In the genomic region with DNA sequence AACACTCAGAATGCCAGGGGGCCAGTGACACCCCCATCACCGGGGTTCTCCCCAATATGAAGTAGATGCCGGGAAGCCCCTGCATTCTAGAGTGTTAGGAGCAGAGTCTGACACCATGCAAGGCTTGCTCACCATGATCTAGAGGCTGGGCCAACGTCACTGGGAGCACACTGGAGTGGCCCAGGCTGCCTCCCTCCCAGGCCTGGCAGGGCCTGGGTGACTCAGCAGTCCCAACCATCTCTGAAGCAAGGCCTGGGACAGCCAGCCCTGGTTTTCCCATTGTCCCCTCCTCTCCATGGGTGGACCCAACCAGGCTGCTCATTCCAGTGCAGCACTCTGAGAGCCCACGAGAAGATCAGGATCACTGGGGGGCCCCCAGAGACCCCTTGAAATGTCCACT, we compare ENCODE assay signal across 12 mouse cellular contexts. TPM values are rescaled to one million over a fixed set of nuclear protein-coding genes. Genes with fewer than 3 reads are reported as not detected.
DNase-seq lines count a peak whose midpoint lies in the region; ATAC-seq and TF ChIP-seq lines count a peak whose summit lies in the region.
"Had no signal": no experiment of that assay in that cellular context is flagged by ENCODE, and none has a peak within 500 bp of the region (broad histone marks: within the 10 kb centered on the region; RNA-seq: fewer than 3 reads in every experiment).

No protein-coding gene starts in this region.

- no peaks in the 10 kb centered on the region for H3K36me3 ChIP-seq in forebrain, embryonic 15.5 days
- H3K36me3 ChIP-seq in midbrain, embryonic 14.5 days (ENCODE audit: control insufficient read depth, insufficient read depth, low read length), result no peaks in the 10 kb centered on the region
- H3K36me3 ChIP-seq in intestine, postnatal 0 days (ENCODE audit: control insufficient read depth, insufficient read depth), result no peaks in the 10 kb centered on the region
- H3K36me3 ChIP-seq: heart, embryonic 12.5 days; lung, embryonic 15.5 days had no signal

- WGBS in forebrain, embryonic 15.5 days, result 28% methylated on average over 4 of the region's 4 CpGs
- 23% methylated on average over 4 of the region's 4 CpGs for WGBS in midbrain, embryonic 14.5 days
- 57% methylated on average over 4 of the region's 4 CpGs for WGBS in intestine, postnatal 0 days

- peak; percentile 18; the same call in 1 of the 2 replicates for ATAC-seq in forebrain, embryonic 15.5 days (replicated peaks)
- ATAC-seq in midbrain, embryonic 14.5 days (ENCODE audit: low FRiP score, low TSS enrichment), result no peak; the same call in 1 of the 2 replicates
- ATAC-seq in intestine, postnatal 0 days, result no peak

- H3K9me3 ChIP-seq in forebrain, embryonic 15.5 days, result no peaks in the 10 kb centered on the region
- no peaks in the 10 kb centered on the region for H3K9me3 ChIP-seq in midbrain, embryonic 14.5 days (ENCODE audit: control insufficient read depth, low read length)
- H3K9me3 ChIP-seq in intestine, postnatal 0 days (ENCODE audit: control insufficient read depth), result no peaks in the 10 kb centered on the region
- H3K9me3 ChIP-seq: heart, embryonic 12.5 days; lung, embryonic 15.5 days had no signal

- H3K4me2 ChIP-seq in forebrain, embryonic 15.5 days (replicated peaks), result no peak overlapping the region
- peak overlapping the region; percentile 38 for H3K4me2 ChIP-seq in midbrain, embryonic 14.5 days (ENCODE audit: low read length)
- no peak overlapping the region for H3K4me2 ChIP-seq in intestine, postnatal 0 days (replicated peaks; ENCODE audit: low read depth)
- H3K4me2 ChIP-seq: lung, embryonic 15.5 days had no signal

- H3K4me1 ChIP-seq in forebrain, embryonic 15.5 days, result peaks cover 38% of the 10 kb centered on the region
- peaks cover 52% of the 10 kb centered on the region for H3K4me1 ChIP-seq in midbrain, embryonic 14.5 days (ENCODE audit: control insufficient read depth, insufficient read depth, low read length)
- no peaks in the 10 kb centered on the region for H3K4me1 ChIP-seq in intestine, postnatal 0 days (replicated peaks; ENCODE audit: control insufficient read depth, insufficient read depth, low read length)

- peak; percentile 57 for DNase-seq in cerebellum, adult 8-10 months
- DNase-seq in cerebellum, postnatal 4 days (ENCODE audit: low spot score in 2 of 2), result no peak
- peak; percentile 16 for DNase-seq in adipocyte (ENCODE audit: low spot score)
- DNase-seq in midbrain, embryonic 14.5 days, result peak; percentile 35
- DNase-seq in frontal cortex, postnatal 36 days (ENCODE audit: low spot score in 2 of 2), result no peak
- no peak for DNase-seq in heart, adult 8-10 months (ENCODE audit: low spot score)

- H3K4me3 ChIP-seq in forebrain, embryonic 15.5 days, result no peak overlapping the region
- H3K4me3 ChIP-seq in midbrain, embryonic 14.5 days (replicated peaks; ENCODE audit: low read depth, low read length), result no peak overlapping the region
- H3K4me3 ChIP-seq in intestine, postnatal 0 days (ENCODE audit: low read depth, low read length), result no peak overlapping the region
- H3K4me3 ChIP-seq: erythroblast, embryonic 14.5 days; heart, embryonic 12.5 days; lung, embryonic 15.5 days had no signal

- H3K9ac ChIP-seq in forebrain, embryonic 15.5 days (replicated peaks), result no peak overlapping the region
- peak overlapping the region; percentile 29; the same call in 1 of the 2 replicates for H3K9ac ChIP-seq in midbrain, embryonic 14.5 days (replicated peaks; ENCODE audit: low read length)
- H3K9ac ChIP-seq in intestine, postnatal 0 days (ENCODE audit: low read depth, low read length), result no peak overlapping the region
- H3K9ac ChIP-seq: heart, embryonic 12.5 days; lung, embryonic 15.5 days had no signal

- no peaks in the 10 kb centered on the region for H3K27me3 ChIP-seq in forebrain, embryonic 15.5 days
- H3K27me3 ChIP-seq in midbrain, embryonic 14.5 days (ENCODE audit: control insufficient read depth, insufficient read depth, low read length), result no peaks in the 10 kb centered on the region
- H3K27me3 ChIP-seq in intestine, postnatal 0 days (replicated peaks; ENCODE audit: control insufficient read depth, insufficient read depth, low read length), result 0 out of 2 replicates have a peak, but pooled peaks cover 18% of the 10 kb centered on the region

- TF ChIP-seq CTCF in intestine, postnatal 0 days (IDR thresholded peaks at IDR 0.05; ENCODE audit: low read depth), result no peak

- peak overlapping the region; percentile 90 for H3K27ac ChIP-seq in forebrain, embryonic 15.5 days (replicated peaks)
- peak overlapping the region; percentile 91 for H3K27ac ChIP-seq in midbrain, embryonic 14.5 days (replicated peaks; ENCODE audit: low read depth, low read length)
- no peak overlapping the region for H3K27ac ChIP-seq in intestine, postnatal 0 days (ENCODE audit: low read depth, low read length)
- H3K27ac ChIP-seq: kidney, postnatal 0 days; lung, embryonic 15.5 days had no signal

RNA-seq across cellular contexts. Expression of a gene that starts 20.4 kb away (rescaled TPM):
- 2.4 and 3.0 TPM in 2 replicates for polyA plus RNA-seq in forebrain, embryonic 15.5 days (2015; fragmentation: Nextera tagmentation; extraction: Ambion mirVana)
- 9.8 and 10.1 TPM in 2 replicates for polyA plus RNA-seq in midbrain, embryonic 14.5 days (2014; fragmentation: Nextera tagmentation; extraction: Ambion mirVana)
- polyA plus RNA-seq in intestine, postnatal 0 days (2015; fragmentation: Nextera tagmentation; extraction: Ambion mirVana), result 0.47 TPM in 2 replicates
- under 1 TPM in 3 of 4 experiments, not detected in 1; 0.16 to 0.30 (median 0.23) TPM for total RNA-seq in heart, adult 8-10 months (2022)
- polyA plus RNA-seq: erythroblast, embryonic 14.5 days had no signal

RNA-seq across cellular contexts. Expression of a gene that starts 55.5 kb away (rescaled TPM):
- polyA plus RNA-seq in forebrain, embryonic 15.5 days (2015; fragmentation: Nextera tagmentation; extraction: Ambion mirVana), result 106 and 121 TPM in 2 replicates
- polyA plus RNA-seq in midbrain, embryonic 14.5 days (2014; fragmentation: Nextera tagmentation; extraction: Ambion mirVana), result 134 and 143 TPM in 2 replicates
- 108 and 116 TPM in 2 replicates for polyA plus RNA-seq in intestine, postnatal 0 days (2015; fragmentation: Nextera tagmentation; extraction: Ambion mirVana)
- total RNA-seq in heart, adult 8-10 months (2022), result 10 to 100 TPM; 42.6 to 51.1 (median 46.9) TPM

Comparison
In these comparisons a context has a peak if more than half of its experiments do, and no peak if none do; other contexts are left out.
1. DNase-seq: peak in cerebellum, adult 8-10 months (single experiment), adipocyte (single experiment) and midbrain, embryonic 14.5 days (single experiment); none in cerebellum, postnatal 4 days (0 of 2), frontal cortex, postnatal 36 days (0 of 2) and heart, adult 8-10 months (single experiment).